Mouse (Mus musculus) activated CD4-positive, CD25-positive, alpha-beta regulatory T cell (primary cell): ENCODE data around the gene Chmp4b. TPM values are rescaled to one million over a fixed set of nuclear protein-coding genes. Genes with fewer than 3 reads are reported as not detected.

Experiments
- polyA plus RNA-seq, 2 experiments: library from polyadenylated mRNA; unstranded; fragments of 100-300 nt; shearing (Covaris generic); gene quantifications; one replicate each; pipeline ENCODE4 v1.2.1; 2017

The Chmp4b gene
- 10 to 100 TPM; 16.0 to 18.1 TPM for polyA plus RNA-seq

GRCm38 (mm10) chr2:154651363-154651762 lies at the start of gene Chmp4b:
TSS of gene Chmp4b (plus strand) at chr2:154651705.

GRCm38 (mm10) chr2:154603638-154604153 lies 47.8 kb upstream of the Chmp4b start, which contains the start of gene Pxmp4:
TSS of gene Pxmp4 (minus strand) at chr2:154603708.

GRCm38 (mm10) chr2:154613118-154614115 lies 38.1 kb upstream of the Chmp4b start, which contains the start of the genes Zfp341 and 4930519P11Rik:
TSS of gene Zfp341 (plus strand) at chr2:154613297.
TSS of gene 4930519P11Rik (minus strand) at chr2:154613437.

Other genes with a start within 250 kb of the Chmp4b start
- gene Snta1, start 243.6 kb upstream of the Chmp4b start, polyA plus RNA-seq = under 1 TPM in 1 of 2 experiments, not detected in 1; 0.37 TPM
- 10 to 100 TPM; 21.1 to 27.1 TPM for gene Cbfa2t2, start 215.2 kb upstream of the Chmp4b start, polyA plus RNA-seq
- 1 to 10 TPM in 1 of 2 experiments, not detected in 1; 2.2 TPM for gene 1700003F12Rik, start 104.6 kb upstream of the Chmp4b start, polyA plus RNA-seq
- gene Actl10, start 99.9 kb upstream of the Chmp4b start, polyA plus RNA-seq = under 1 TPM in 1 of 2 experiments, not detected in 1; 0.18 TPM
- under 1 TPM; 0.55 to 0.75 TPM for gene Necab3, start 92.8 kb upstream of the Chmp4b start, polyA plus RNA-seq
- gene E2f1, start 81.8 kb upstream of the Chmp4b start, polyA plus RNA-seq = 1 to 10 TPM; 9.0 to 9.8 TPM
- 10 to 100 TPM; 26.8 to 32.7 TPM for gene Pxmp4, start 48.0 kb upstream of the Chmp4b start, polyA plus RNA-seq
- gene Zfp341, start 38.4 kb upstream of the Chmp4b start, polyA plus RNA-seq = under 1 TPM; 0.44 to 0.58 TPM
- under 1 TPM in 1 of 2 experiments, not detected in 1; 0.61 TPM for gene 4930519P11Rik, start 38.3 kb upstream of the Chmp4b start, polyA plus RNA-seq
- under 1 TPM in 1 of 2 experiments, not detected in 1; 0.54 TPM for gene Gm14214, start 118.3 kb downstream of the Chmp4b start, polyA plus RNA-seq
- 100 to 1,000 TPM; 165 to 193 TPM for gene Raly, start 139.4 kb downstream of the Chmp4b start, polyA plus RNA-seq
- 1 to 10 TPM in 1 of 2 experiments, under 1 TPM in 1; 0.84 to 1.6 TPM for gene a, start 139.7 kb downstream of the Chmp4b start, polyA plus RNA-seq
- 10 to 100 TPM; 50.1 to 71.0 TPM for gene Eif2s2, start 241.2 kb downstream of the Chmp4b start, polyA plus RNA-seq